Mouse (Mus musculus): ENCODE data around the gene Ptges.

Ptges gene

GRCm38 (mm10) chr2:30850581-30850980 is 79.1 kb downstream of the Ptges start:
- DNase-seq (ENCODE audit: low spot score in 2 of 2): no peak

GRCm38 (mm10) chr2:30848184-30848583 is 81.5 kb downstream of the Ptges start:
- no peak for DNase-seq (ENCODE audit: low spot score in 2 of 2)

- no peak for DNase-seq (ENCODE audit: low spot score in 2 of 2)
These were observed 82.9 kb downstream of the Ptges start for GRCm38 (mm10) chr2:30846723-30847122.

GRCm38 (mm10) chr2:30846236-30846635 is 83.4 kb downstream of the Ptges start:
- DNase-seq (ENCODE audit: low spot score in 2 of 2): no peak

GRCm38 (mm10) chr2:30845152-30846070 is 84.3 kb downstream of the Ptges start:
- no peak for DNase-seq (ENCODE audit: low spot score in 2 of 2)

- DNase-seq (ENCODE audit: low spot score in 2 of 2): no peak
These were observed 87.0 kb downstream of the Ptges start for GRCm38 (mm10) chr2:30842615-30843014.
